Mouse (Mus musculus) bone marrow macrophage, adult 2 months (primary cell): ENCODE data around the gene Hpgds.

Source experiments
- CTCF ChIP-seq: IDR thresholded peaks from 2 replicates; pipeline ENCODE4 v1.5.1; 2012; ENCODE audit warnings: low read depth, mild to moderate bottlenecking, low read length, moderate library complexity
- POLR2A ChIP-seq: IDR thresholded peaks from 2 replicates; pipeline ENCODE4 v1.6.1; 2012; ENCODE audit warnings: mild to moderate bottlenecking, low read depth, low read length, borderline replicate concordance

- TF ChIP-seq CTCF: no peak
- no peak for TF ChIP-seq POLR2A
These were observed 29.8 kb downstream of the Hpgds start for GRCm38 (mm10) chr6:65114902-65115301.
